Mouse (Mus musculus): ENCODE measurements around the gene Tsen54.

Tsen54 gene

GRCm38 (mm10) chr11:115872437-115872836 lies 57.9 kb downstream of the Tsen54 start:
- DNase-seq: no peak

Measured in thymus, postnatal 4 days (tissue).